Comparison of ENCODE assay signal across 17 mouse cellular contexts in genomic region chr11:60790472-60790871, GRCm38 (mm10).
"Had no signal": no experiment of that assay in that cellular context is flagged by ENCODE, and none has a peak within 500 bp of the region (broad histone marks: within the 10 kb centered on the region; RNA-seq: fewer than 3 reads in every experiment).

No protein-coding gene starts in this region.

- H3K4me3 ChIP-seq: lung, embryonic 15.5 days; megakaryocyte, embryonic 14.5 days; midbrain, embryonic 13.5 days; midbrain, embryonic 15.5 days; neural tube, embryonic 12.5 days; stomach, embryonic 15.5 days had no signal

- H3K4me1 ChIP-seq: lung, embryonic 15.5 days; midbrain, embryonic 15.5 days; stomach, embryonic 15.5 days had no signal

- H3K9me3 ChIP-seq: lung, embryonic 15.5 days; megakaryocyte, embryonic 14.5 days; midbrain, embryonic 13.5 days; midbrain, embryonic 15.5 days; neural tube, embryonic 12.5 days; stomach, embryonic 15.5 days had no signal

- ATAC-seq: lung, postnatal 0 days; midbrain, embryonic 13.5 days; midbrain, embryonic 15.5 days had no signal

- H3K4me2 ChIP-seq: lung, embryonic 15.5 days; midbrain, embryonic 11.5 days; midbrain, embryonic 13.5 days; midbrain, embryonic 15.5 days; neural tube, embryonic 12.5 days; stomach, embryonic 15.5 days had no signal

- DNase-seq: lung, adult 2 months; lung, postnatal 14 days; lung, postnatal 36 days; right cerebral cortex, postnatal 14 days; thymus, adult 2 months; thymus, postnatal 25 days; thymus, postnatal 4 days had no signal

- H3K27me3 ChIP-seq: lung, embryonic 15.5 days; megakaryocyte, embryonic 14.5 days; midbrain, embryonic 13.5 days; midbrain, embryonic 15.5 days; neural tube, embryonic 12.5 days; stomach, embryonic 15.5 days had no signal

- H3K9ac ChIP-seq: lung, embryonic 15.5 days; midbrain, embryonic 13.5 days; midbrain, embryonic 15.5 days; neural tube, embryonic 12.5 days; stomach, embryonic 15.5 days had no signal

- H3K27ac ChIP-seq: lung, embryonic 15.5 days; macrophage; midbrain, embryonic 13.5 days; midbrain, embryonic 15.5 days; neural tube, embryonic 12.5 days; stomach, embryonic 15.5 days; stomach, postnatal 0 days had no signal
